Mouse (Mus musculus): ENCODE data around the gene Arl13b. TPM values are rescaled to one million over a fixed set of nuclear protein-coding genes. Genes with fewer than 3 reads are reported as not detected.

Gene Arl13b
- total and polyA plus RNA-seq, 2 experiments from 2014 or later: 7.1 to 8.9 TPM

DNA sequence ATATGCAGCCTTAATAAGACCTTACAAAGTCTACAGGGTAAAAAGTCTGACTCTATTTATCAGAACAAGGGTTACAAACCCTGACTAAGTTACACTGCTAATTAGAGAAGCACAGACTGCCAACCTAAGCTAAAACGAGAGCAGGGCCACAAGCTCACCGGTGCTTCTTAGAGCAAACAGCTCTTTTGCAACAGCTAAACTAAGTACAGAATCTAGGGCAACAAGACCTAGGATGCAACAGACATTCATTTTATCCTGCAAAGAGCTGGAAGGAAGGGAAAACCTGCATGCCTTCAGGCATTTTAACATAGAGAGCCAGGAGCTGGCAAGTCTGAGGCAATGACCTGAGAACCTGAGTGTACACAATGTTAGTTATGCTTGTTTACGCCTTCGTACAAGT lies 93.8 kb downstream of the Arl13b start:
- H3K9me3 ChIP-seq (replicated peaks; ENCODE audit: control insufficient read depth, low read length): no peaks in the 10 kb centered on the region
- H3K4me3 ChIP-seq (ENCODE audit: low read depth, low read length): no peak overlapping the region
- H3K27me3 ChIP-seq (ENCODE audit: control insufficient read depth, insufficient read depth, low read length): no peaks in the 10 kb centered on the region
- H3K4me2 ChIP-seq (ENCODE audit: low read depth, low read length): no peak overlapping the region
- TF ChIP-seq EP300 (IDR thresholded peaks at IDR 0.05; ENCODE audit: low read depth) (no peak), CTCF (IDR thresholded peaks at IDR 0.05; ENCODE audit: low read depth) (no peak)
- 90% methylated on average over 4 of the region's 4 CpGs for WGBS
- no peaks in the 10 kb centered on the region for H3K4me1 ChIP-seq (ENCODE audit: control insufficient read depth, insufficient read depth)
- H3K36me3 ChIP-seq (replicated peaks; ENCODE audit: control insufficient read depth, insufficient read depth, low read length): no peaks in the 10 kb centered on the region
- H3K27ac ChIP-seq (ENCODE audit: low read depth): no peak overlapping the region
- ATAC-seq (ENCODE audit: insufficient read depth, low read depth) (no peak), DNase-seq (ENCODE audit: low spot score) (no peak)
- no peak overlapping the region for H3K9ac ChIP-seq (replicated peaks; ENCODE audit: low read depth, low read length)

DNA sequence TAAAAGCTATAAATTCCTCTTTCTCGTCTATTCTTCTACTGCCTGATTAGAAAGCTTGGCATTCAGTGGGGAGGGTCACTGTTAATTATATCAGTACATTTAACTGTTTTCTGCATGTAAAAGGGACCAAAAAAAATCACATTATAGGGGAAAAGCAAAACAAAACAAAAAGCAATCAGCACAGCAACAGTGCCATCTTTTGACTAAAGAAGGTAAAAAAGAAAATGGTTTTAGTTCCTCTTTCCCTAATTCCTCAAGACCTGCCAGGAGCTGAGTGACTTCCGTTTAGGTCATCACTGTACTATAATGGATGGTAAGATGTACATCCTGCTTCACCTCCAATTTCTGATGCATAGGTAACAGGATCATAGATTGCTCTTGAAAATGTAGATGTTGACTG lies 101.0 kb downstream of the Arl13b start:
- H3K4me2 ChIP-seq (ENCODE audit: low read depth, low read length): no peak overlapping the region
- no peaks in the 10 kb centered on the region for H3K4me1 ChIP-seq (ENCODE audit: control insufficient read depth, insufficient read depth)
- H3K27ac ChIP-seq (ENCODE audit: low read depth): no peak overlapping the region
- DNase-seq (ENCODE audit: low spot score) (no peak), ATAC-seq (ENCODE audit: insufficient read depth, low read depth) (no peak)
- no peak overlapping the region for H3K9ac ChIP-seq (replicated peaks; ENCODE audit: low read depth, low read length)
- no peaks in the 10 kb centered on the region for H3K27me3 ChIP-seq (ENCODE audit: control insufficient read depth, insufficient read depth, low read length)
- no peaks in the 10 kb centered on the region for H3K36me3 ChIP-seq (replicated peaks; ENCODE audit: control insufficient read depth, insufficient read depth, low read length)
- no peak for TF ChIP-seq CTCF (IDR thresholded peaks at IDR 0.05; ENCODE audit: low read depth)
- no peak for TF ChIP-seq EP300 (IDR thresholded peaks at IDR 0.05; ENCODE audit: low read depth)
- no peaks in the 10 kb centered on the region for H3K9me3 ChIP-seq (replicated peaks; ENCODE audit: control insufficient read depth, low read length)
- H3K4me3 ChIP-seq (ENCODE audit: low read depth, low read length): no peak overlapping the region
- whole genome bisulfite sequencing: 70% methylated on average over 2 of the region's 2 CpGs

Small RNA genes within 50 kb of the gene (microRNA-seq; reads per million reads assigned to microRNA genes)
- gene Gm25986: not detected

Other genes starting within 250 kb of the Arl13b start
- 6.7 and 7.9 TPM in 2 replicates for gene Nsun3, start 60.2 kb downstream of the Arl13b start, total RNA-seq (2014; rRNA removed; ENCODE audit: low replicate concordance)
- gene Nsun3, start 60.2 kb downstream of the Arl13b start, polyA plus RNA-seq (2015; fragmentation: Nextera tagmentation; extraction: Ambion mirVana): 5.1 and 6.6 TPM in 2 replicates
- gene Stx19, start 32.4 kb downstream of the Arl13b start, total RNA-seq (2014; rRNA removed; ENCODE audit: low replicate concordance): not detected in 2 replicates
- 0.07 and 0.18 TPM in 2 replicates for gene Stx19, start 32.4 kb downstream of the Arl13b start, polyA plus RNA-seq (2015; fragmentation: Nextera tagmentation; extraction: Ambion mirVana)
- 16.4 and 31.8 TPM in 2 replicates for gene Pros1, start 7.3 kb upstream of the Arl13b start, total RNA-seq (2014; rRNA removed; ENCODE audit: low replicate concordance)
- gene Pros1, start 7.3 kb upstream of the Arl13b start, polyA plus RNA-seq (2015; fragmentation: Nextera tagmentation; extraction: Ambion mirVana): 16.2 and 17.9 TPM in 2 replicates

Measured in heart, postnatal 0 days (tissue).